Mouse (Mus musculus) kidney, adult 2 months (tissue): ENCODE data around the gene Prickle3. TPM values are rescaled to one million over a fixed set of nuclear protein-coding genes. Genes with fewer than 3 reads are reported as not detected.
"Not testable (repeated sequence)": the region's sequence is repeated elsewhere in the genome, so short reads cannot be mapped to it uniquely, and the experiment has no call there.

ENCODE experiments used
- DNase-seq: peaks from one replicate; pipeline ENCODE4 v3.0.0; 2021
- H3K27ac ChIP-seq: fragments of 200-500 bp; 2 replicates; pipeline ENCODE4 v1.5.1; 2012; ENCODE audit warnings: low read depth, low read length, control low read depth, inconsistent platforms; ENCODE audit not compliant: insufficient read depth
- H3K27me3 ChIP-seq: fragments of 200-500 bp; replicated peaks from 2 replicates; pipeline ENCODE4 v1.6.1; 2012; ENCODE audit warnings: mild to moderate bottlenecking, moderate library complexity, low read length, inconsistent platforms; ENCODE audit not compliant: control insufficient read depth, insufficient read depth
- H3K36me3 ChIP-seq: fragments of 200-500 bp; 2 replicates; pipeline ENCODE4 v1.6.1; 2012; ENCODE audit warnings: mild to moderate bottlenecking, moderate library complexity, low read length, inconsistent platforms; ENCODE audit not compliant: control insufficient read depth, insufficient read depth
- H3K4me1 ChIP-seq: fragments of 200-500 bp; 2 replicates; pipeline ENCODE4 v1.6.1; 2011; ENCODE audit warnings: low read length; ENCODE audit not compliant: control insufficient read depth, insufficient read depth
- H3K4me3 ChIP-seq: fragments of 200-500 bp; 2 replicates; pipeline ENCODE4 v1.5.1; 2011; ENCODE audit warnings: mild to moderate bottlenecking, low read depth, low read length, control low read depth; ENCODE audit not compliant: insufficient read depth
- CTCF ChIP-seq: fragments of 200-500 bp; conservative IDR thresholded peaks from 2 replicates; pipeline ENCODE4 v1.5.1; 2011; ENCODE audit warnings: low read depth, mild to moderate bottlenecking, control low read depth, low read length, moderate library complexity, mixed read lengths; ENCODE audit not compliant: insufficient read depth, insufficient read length
- POLR2A ChIP-seq: fragments of 200-500 bp; IDR thresholded peaks from one replicate; pipeline ENCODE4 v1.6.1; 2011; ENCODE audit warnings: low read depth, low read length, control low read depth
- WGBS: fragments of 180-500 bp; shearing (Covaris S2); methylation state at CpG from one replicate; pipeline ENCODE4 v1.1.7; 2018; 5-methylcytosine and 5-hydroxymethylcytosine counted together
- polyA plus RNA-seq: library from polyadenylated mRNA; depleted of rRNA; stranded (reverse); fragments of >200 nt; gene quantifications from 2 replicates; pipeline ENCODE4 v1.2.3, GENCODE M21; 2012

Prickle3 gene
- polyA plus RNA-seq, 1 experiment, result 8.9 TPM

GRCm38 (mm10) chrX:7680864-7681263 lies 23.8 kb downstream of the Prickle3 start, which contains the start of gene Magix:
TSS of gene Magix (minus strand) at chrX:7681251.
- peak within 1 kb of the TSS; percentile 74 for H3K27ac ChIP-seq
- peak; percentile 81 for DNase-seq

GRCm38 (mm10) chrX:7688321-7688720 lies 31.3 kb downstream of the Prickle3 start:
- TF ChIP-seq CTCF (no peak), POLR2A (no peak)
- H3K4me3 ChIP-seq, result no peak overlapping the region
- H3K27me3 ChIP-seq, result no peaks in the 10 kb centered on the region

More at GRCm38 (mm10) chrX:7680864-7681263, 23.8 kb downstream of the Prickle3 start, which contains the start of gene Magix:
- whole genome bisulfite sequencing, result 28% methylated on average over 14 of the region's 14 CpGs
- no peaks in the 10 kb centered on the region for H3K36me3 ChIP-seq
- H3K4me1 ChIP-seq, result no peaks in the 10 kb centered on the region
- peak within 1 kb of the TSS; percentile 41 for H3K4me3 ChIP-seq
- TF ChIP-seq CTCF (no peak), POLR2A (no peak)
- no peaks in the 10 kb centered on the region for H3K27me3 ChIP-seq

GRCm38 (mm10) chrX:7690486-7690885 lies 33.4 kb downstream of the Prickle3 start:
- Histone ChIP-seq H3K36me3 (no peaks in the 10 kb centered on the region), H3K4me3 (no peak overlapping the region), H3K4me1 (no peaks in the 10 kb centered on the region), H3K27ac (no peak overlapping the region), H3K27me3 (no peaks in the 10 kb centered on the region)
- DNase-seq, result no peak
- WGBS, result 71% methylated on average over 3 of the region's 3 CpGs
- TF ChIP-seq POLR2A (no peak), CTCF (no peak)

More at GRCm38 (mm10) chrX:7688321-7688720, 31.3 kb downstream of the Prickle3 start:
- Histone ChIP-seq H3K36me3 (no peaks in the 10 kb centered on the region), H3K4me1 (no peaks in the 10 kb centered on the region), H3K27ac (no peak overlapping the region)
- DNase-seq, result no peak
- 100% methylated on average over 2 of the region's 2 CpGs for WGBS

- peaks cover 4% of the 10 kb centered on the region; the same call in 1 of the 2 replicates for H3K4me1 ChIP-seq
- H3K4me3 ChIP-seq, result no peak overlapping the region
- H3K27ac ChIP-seq, result no peak overlapping the region
- H3K36me3 ChIP-seq, result no peaks in the 10 kb centered on the region
- H3K27me3 ChIP-seq, result no peaks in the 10 kb centered on the region
- 23% methylated on average over 4 of the region's 4 CpGs for WGBS
- peak; percentile 43 for DNase-seq
- TF ChIP-seq POLR2A, result no peak
- TF ChIP-seq CTCF, result peak; percentile 58
These were observed 35.8 kb downstream of the Prickle3 start for GRCm38 (mm10) chrX:7692862-7693261.

GRCm38 (mm10) chrX:7696520-7696919 lies 39.5 kb downstream of the Prickle3 start:
- WGBS, result 28% methylated on average over 6 of the region's 6 CpGs
- no peaks in the 10 kb centered on the region for H3K27me3 ChIP-seq
- H3K4me3 ChIP-seq, result no peak overlapping the region
- TF ChIP-seq CTCF, result no peak
- no peak for TF ChIP-seq POLR2A
- no peak for DNase-seq
- H3K27ac ChIP-seq, result no peak overlapping the region
- H3K36me3 ChIP-seq, result no peaks in the 10 kb centered on the region; the same call in 1 of the 2 replicates
- peaks cover 6% of the 10 kb centered on the region for H3K4me1 ChIP-seq

- Histone ChIP-seq H3K27ac (peak within 1 kb of the TSS; percentile 51), H3K27me3 (no peaks in the 10 kb centered on the region), H3K4me3 (peak within 1 kb of the TSS; percentile 85), H3K4me1 (peaks cover 6% of the 10 kb centered on the region), H3K36me3 (no peaks in the 10 kb centered on the region; the same call in 1 of the 2 replicates)
- TF ChIP-seq POLR2A, result no peak
- TF ChIP-seq CTCF, result no peak
- DNase-seq, result peak; percentile 94
- 2% methylated on average over 33 of the region's 33 CpGs for WGBS
These were observed 39.9 kb downstream of the Prickle3 start, which contains the start of gene Gpkow for GRCm38 (mm10) chrX:7696954-7697381. TSS of gene Gpkow (plus strand) at chrX:7697131.

- H3K4me3 ChIP-seq, result peak overlapping the region; percentile 59
- DNase-seq, H3K27ac ChIP-seq, H3K27me3 ChIP-seq, H3K36me3 ChIP-seq, H3K4me1 ChIP-seq: not testable (repeated sequence)
- 2% methylated on average over 6 of the region's 12 CpGs for WGBS
These were observed 56.7 kb downstream of the Prickle3 start for GRCm38 (mm10) chrX:7713764-7714134.

GRCm38 (mm10) chrX:7714135-7714899 lies 57.3 kb downstream of the Prickle3 start, which contains the start of gene Wdr45:
TSS of gene Wdr45 (plus strand) at chrX:7714333.
- DNase-seq, result peak; percentile 98
- not testable (repeated sequence) for H3K4me1 ChIP-seq, H3K27me3 ChIP-seq, H3K36me3 ChIP-seq
- Histone ChIP-seq H3K4me3 (peak within 1 kb of the TSS; percentile 59), H3K27ac (peak within 1 kb of the TSS; percentile 93)
- WGBS, result 0% methylated on average over 45 of the region's 60 CpGs

- not testable (repeated sequence) for H3K27me3 ChIP-seq, H3K36me3 ChIP-seq, DNase-seq, H3K4me3 ChIP-seq, H3K4me1 ChIP-seq, H3K27ac ChIP-seq
- WGBS, result 40% methylated on average over 1 of the region's 1 CpGs
These were observed 59.0 kb downstream of the Prickle3 start for GRCm38 (mm10) chrX:7716058-7716457.
